Mouse (Mus musculus) macrophage (primary cell): Measurements from ENCODE around the gene Fbxl13. TPM values are rescaled to one million over a fixed set of nuclear protein-coding genes. Genes with fewer than 3 reads are reported as not detected.

Source experiments
- H3K27ac ChIP-seq: fragments of 350-480 bp; formaldehyde crosslinking; 2 replicates; pipeline ENCODE4 v1.9.0; 2021
- H3K36me3 ChIP-seq: fragments of 350-480 bp; formaldehyde crosslinking; 2 replicates; pipeline ENCODE4 v1.9.0; 2021; ENCODE audit errors: inconsistent target
- H3K4me3 ChIP-seq: fragments of 350-480 bp; formaldehyde crosslinking; 2 replicates; pipeline ENCODE4 v1.9.0; 2021; ENCODE audit errors: inconsistent target
- H3K79me2 ChIP-seq: fragments of 350-480 bp; formaldehyde crosslinking; 2 replicates; pipeline ENCODE4 v1.9.0; 2021; ENCODE audit errors: inconsistent target
- WGBS: methylation state at CpG from one replicate; pipeline ENCODE4 v1.1.7; 2026; ENCODE audit warnings: inconsistent platforms; ENCODE audit not compliant: missing documents; 5-methylcytosine and 5-hydroxymethylcytosine counted together
- polyA plus RNA-seq: library from polyadenylated mRNA; stranded (reverse); fragments of 250-400 nt; gene quantifications from 3 replicates; pipeline ENCODE4 v1.2.4, GENCODE M21; 2018; ENCODE audit warnings: inconsistent platforms
- total RNA-seq, 78 experiments: library from RNA; depleted of rRNA; stranded (reverse); fragments of 250-400 nt; gene quantifications; 1 replicate in 9 of 78; 2 replicates in 24 of 78; 3 replicates in 43 of 78; 4 replicates in 2 of 78; pipeline ENCODE4 v1.2.4; 2018; ENCODE audit warnings: inconsistent platforms in 56 of 78

Gene Fbxl13
- total RNA-seq (2018; cell fraction: chromatin; rRNA removed) = not detected
- total RNA-seq (2018; cell fraction: cytosol; rRNA removed) = not detected
- total RNA-seq (2018; cell fraction: nucleus; rRNA removed) = not detected
- polyA plus RNA-seq = not detected in 3 replicates

DNA sequence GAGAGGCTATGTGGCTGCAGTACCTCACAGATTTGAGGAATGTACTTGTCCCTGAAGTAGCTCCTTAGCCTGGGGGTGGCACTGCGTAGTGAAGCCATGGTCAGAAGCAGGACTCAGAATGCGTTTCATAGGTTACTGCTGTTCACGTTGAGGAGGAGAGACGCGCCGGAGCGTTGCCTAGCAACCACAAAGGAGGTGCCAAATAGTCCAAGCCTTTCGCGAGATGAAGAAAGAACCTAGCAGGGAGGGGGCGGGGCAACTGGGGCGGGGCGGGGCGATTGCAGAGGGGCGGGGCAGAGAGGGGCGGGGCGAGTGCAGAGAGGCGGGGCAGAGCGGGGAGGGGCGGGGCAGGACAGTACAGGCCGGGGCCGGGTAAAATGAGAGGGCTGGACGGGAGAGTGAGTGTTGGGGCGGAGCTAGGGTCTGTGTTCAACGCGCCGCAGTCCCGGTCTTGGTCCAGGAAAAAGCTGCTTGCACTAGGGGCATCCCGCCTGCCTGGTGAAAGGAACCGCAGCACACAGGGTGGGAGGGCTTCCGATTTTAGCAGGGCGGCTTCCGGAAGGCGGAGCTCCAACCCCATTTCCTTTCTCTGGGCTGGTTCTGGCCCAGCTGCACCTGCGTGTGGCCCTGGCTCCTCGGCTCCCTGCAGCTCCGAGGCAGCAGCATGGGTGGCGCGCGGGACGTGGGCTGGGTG is at the start of gene Fbxl13, which contains the start of gene Armc10:
Gene Fbxl13, minus strand, starts transcription at position 196 of the 694 bp plus-strand sequence.
Gene Armc10, plus strand, starts transcription at position 375 of the 694 bp plus-strand sequence.
- under 1% methylated on average over 34 of the region's 40 CpGs for WGBS
- no peak within 1 kb of the TSS for H3K27ac ChIP-seq
- H3K36me3 ChIP-seq = peaks cover 20% of the 10 kb centered on the region; the same call in 1 of the 2 replicates
- peaks cover 4% of the 10 kb centered on the region; the same call in 1 of the 2 replicates for H3K79me2 ChIP-seq
- peak within 1 kb of the TSS; percentile 73 for H3K4me3 ChIP-seq

DNA sequence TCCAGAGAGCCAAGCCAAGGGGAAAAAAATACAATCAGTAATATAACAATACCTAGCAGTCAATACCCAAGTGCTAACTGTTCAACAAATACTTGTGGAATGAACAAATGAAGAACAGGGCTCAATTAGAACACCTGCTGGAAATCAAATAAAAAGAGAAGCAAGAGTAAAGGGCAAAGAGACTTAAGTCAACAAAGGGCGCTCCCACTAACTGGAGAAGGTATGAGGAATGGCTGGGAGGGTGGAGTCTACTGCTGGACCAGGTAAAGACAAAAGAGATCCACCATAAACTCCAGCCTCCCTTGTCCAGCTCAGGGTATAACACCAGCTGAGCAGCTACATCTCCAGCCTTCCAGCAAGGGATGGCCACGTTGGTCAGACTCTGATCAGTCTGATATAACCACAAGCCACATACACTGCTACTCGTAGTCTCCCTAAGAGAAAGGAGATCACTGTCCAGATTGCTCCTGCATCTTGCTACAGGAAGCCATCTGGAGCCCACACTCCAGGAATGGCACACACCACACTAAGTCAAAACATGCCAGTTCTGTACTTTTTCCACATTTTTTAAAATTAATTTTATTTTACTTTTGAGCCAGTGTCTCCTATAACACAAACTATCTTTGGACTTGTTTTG is 49.5 kb upstream of the Fbxl13 start:
- 73% methylated on average over 3 of the region's 3 CpGs for WGBS
- Histone ChIP-seq H3K27ac (no peak overlapping the region), H3K4me3 (no peak overlapping the region), H3K36me3 (no peaks in the 10 kb centered on the region), H3K79me2 (no peaks in the 10 kb centered on the region)

DNA sequence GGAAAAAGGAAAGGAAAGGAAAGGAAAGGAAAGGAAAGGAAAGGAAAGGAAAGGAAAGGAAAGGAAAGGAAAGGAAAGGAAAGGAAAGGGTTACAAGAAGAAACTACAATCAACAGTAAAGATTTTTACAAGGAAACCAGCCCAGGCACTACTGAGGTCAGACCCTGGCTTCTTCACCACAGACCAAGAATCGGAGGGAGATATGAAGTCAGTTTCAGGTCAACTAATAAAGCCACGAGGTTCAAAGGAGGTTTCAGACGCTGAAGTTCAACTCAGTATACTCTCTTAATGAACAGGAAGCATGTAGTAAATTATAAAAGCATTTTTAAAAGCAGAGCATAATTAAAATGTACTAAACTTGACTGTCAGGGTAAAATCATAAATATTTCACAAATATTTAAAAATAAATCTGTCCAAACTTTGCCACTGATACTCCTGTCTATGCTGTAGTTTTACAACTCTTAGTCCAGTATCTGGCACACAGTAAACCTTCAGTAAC is 48.0 kb upstream of the Fbxl13 start:
- H3K27ac ChIP-seq = no peak overlapping the region
- H3K4me3 ChIP-seq = no peak overlapping the region
- WGBS = 58% methylated on average over 3 of the region's 3 CpGs
- no peaks in the 10 kb centered on the region for H3K79me2 ChIP-seq
- no peaks in the 10 kb centered on the region for H3K36me3 ChIP-seq

DNA sequence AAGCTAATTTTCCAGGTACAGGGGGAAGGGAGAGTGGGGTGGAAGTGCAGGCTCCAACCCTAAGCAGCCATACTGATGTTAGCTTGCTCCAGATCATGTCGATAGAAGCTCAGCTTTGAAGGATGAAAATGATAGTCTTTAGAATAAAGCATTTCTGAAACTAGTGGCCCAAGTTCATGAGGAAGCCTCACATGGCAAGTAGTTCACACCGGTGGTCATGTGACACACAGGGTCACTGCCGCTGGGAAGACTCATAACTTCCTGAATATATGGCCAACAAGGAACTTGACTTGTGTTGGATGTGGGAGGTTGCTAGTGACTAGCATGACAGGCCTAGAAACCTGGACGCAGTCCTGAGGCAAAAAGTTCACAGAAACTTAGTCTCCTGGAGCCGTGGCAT is 46.8 kb upstream of the Fbxl13 start:
- no peaks in the 10 kb centered on the region for H3K36me3 ChIP-seq
- 76% methylated on average over 4 of the region's 5 CpGs for WGBS
- H3K79me2 ChIP-seq = no peaks in the 10 kb centered on the region
- no peak overlapping the region for H3K4me3 ChIP-seq
- H3K27ac ChIP-seq = peak overlapping the region; percentile 12; the same call in 1 of the 2 replicates

DNA sequence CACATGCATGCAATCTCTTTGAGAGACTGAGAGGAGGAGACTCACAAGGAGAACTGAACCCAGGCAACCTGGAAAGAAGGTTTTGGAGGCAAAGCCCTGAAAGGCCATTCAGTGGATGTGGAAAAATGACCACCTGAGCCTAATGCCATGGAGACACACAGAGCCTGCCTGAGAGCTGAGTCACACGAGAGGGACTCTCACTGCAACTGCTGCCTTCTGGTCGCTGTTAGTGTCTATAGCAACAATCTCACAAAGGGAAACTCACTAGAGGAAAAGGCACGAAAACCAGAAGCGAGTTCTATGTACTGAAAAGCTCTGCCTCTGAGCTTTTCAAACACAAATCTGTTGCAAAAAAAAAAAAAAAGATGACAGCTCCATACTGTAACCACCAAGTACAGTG is 41.6 kb upstream of the Fbxl13 start:
- no peak overlapping the region for H3K4me3 ChIP-seq
- WGBS = 74% methylated on average over 4 of the region's 4 CpGs
- H3K27ac ChIP-seq = no peak overlapping the region
- H3K79me2 ChIP-seq = no peaks in the 10 kb centered on the region
- no peaks in the 10 kb centered on the region for H3K36me3 ChIP-seq

DNA sequence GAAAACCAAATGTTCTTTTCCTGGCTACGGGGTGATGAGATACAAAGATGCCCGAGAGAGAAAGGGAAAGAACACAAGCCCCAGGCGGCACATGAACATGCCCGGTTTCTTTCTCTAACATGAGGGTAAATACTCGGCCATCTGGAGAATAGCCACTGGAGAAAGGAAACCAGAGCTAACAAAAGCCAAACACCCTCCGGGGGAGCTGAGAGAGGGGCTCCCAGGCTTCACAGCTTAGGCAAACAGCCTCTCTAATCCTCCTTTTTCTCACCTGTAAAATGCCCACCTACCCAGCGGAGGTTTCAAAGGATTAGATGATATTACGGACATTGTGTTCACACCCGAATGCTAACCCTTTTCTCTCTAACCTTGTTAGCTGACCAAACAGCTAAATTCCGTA is 39.6 kb upstream of the Fbxl13 start:
- H3K4me3 ChIP-seq = no peak overlapping the region
- H3K36me3 ChIP-seq = no peaks in the 10 kb centered on the region
- WGBS = 90% methylated on average over 10 of the region's 10 CpGs
- no peaks in the 10 kb centered on the region for H3K79me2 ChIP-seq
- no peak overlapping the region for H3K27ac ChIP-seq

DNA sequence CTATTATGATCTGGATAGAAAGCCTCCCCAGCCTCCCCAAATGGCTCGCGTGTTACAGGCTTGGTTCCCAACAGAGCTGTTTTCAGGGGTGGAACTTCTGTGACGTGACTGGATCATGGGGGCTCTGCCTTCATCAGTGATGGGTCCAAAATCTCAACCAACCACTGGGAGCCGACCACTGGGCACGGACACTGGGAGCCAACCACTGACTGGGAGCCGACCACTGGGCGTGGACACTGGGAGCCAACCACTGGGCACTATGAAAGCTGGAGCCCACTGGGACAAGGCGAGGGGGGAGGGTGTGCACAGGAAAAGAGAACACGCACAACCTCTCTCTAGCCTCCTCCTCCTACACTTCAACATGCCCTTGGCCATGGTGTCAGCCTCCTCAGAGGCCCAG is 38.4 kb upstream of the Fbxl13 start:
- Histone ChIP-seq H3K4me3 (no peak overlapping the region), H3K27ac (no peak overlapping the region), H3K79me2 (no peaks in the 10 kb centered on the region), H3K36me3 (no peaks in the 10 kb centered on the region)
- WGBS = 92% methylated on average over 9 of the region's 9 CpGs

DNA sequence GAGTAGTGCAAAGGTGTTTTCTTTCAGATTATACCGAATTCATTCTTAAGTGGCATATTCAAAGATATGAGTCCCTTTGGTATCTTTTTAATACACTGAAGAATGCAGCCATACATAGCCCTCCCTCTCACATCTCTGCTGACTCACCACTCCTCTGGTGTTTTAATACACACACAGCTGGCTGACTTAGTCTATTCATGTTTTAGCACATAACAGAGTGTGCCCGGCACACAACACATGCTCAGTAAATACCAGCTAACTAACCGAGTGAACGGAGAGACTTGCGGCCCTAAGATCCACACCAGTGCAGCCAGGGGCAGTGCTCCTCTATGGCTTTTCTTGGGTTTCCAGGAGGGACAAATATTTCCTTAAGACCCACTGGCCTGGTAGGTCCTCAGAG is 35.5 kb upstream of the Fbxl13 start:
- no peaks in the 10 kb centered on the region for H3K36me3 ChIP-seq
- WGBS = 83% methylated on average over 5 of the region's 5 CpGs
- H3K4me3 ChIP-seq = no peak overlapping the region
- H3K79me2 ChIP-seq = no peaks in the 10 kb centered on the region
- no peak overlapping the region for H3K27ac ChIP-seq

DNA sequence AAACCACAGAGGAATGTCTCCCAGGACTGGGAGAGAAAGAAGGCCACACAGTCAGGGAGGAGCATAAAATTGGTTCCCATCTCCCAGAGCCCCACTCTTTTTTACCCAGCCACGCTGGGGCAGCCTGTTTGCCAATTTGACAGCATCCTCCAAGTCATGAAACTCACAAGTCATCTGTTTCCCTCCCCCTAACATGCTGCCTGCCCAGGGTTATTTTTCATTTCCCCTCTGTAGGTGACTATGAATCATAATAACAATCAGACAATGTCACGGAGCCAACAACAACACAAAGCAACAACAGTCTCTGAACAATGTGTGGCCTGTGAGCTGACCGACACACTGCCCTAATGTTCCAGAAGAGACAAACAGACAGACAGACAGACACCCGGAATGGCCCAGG is 34.6 kb upstream of the Fbxl13 start:
- Histone ChIP-seq H3K36me3 (no peaks in the 10 kb centered on the region), H3K27ac (no peak overlapping the region), H3K4me3 (no peak overlapping the region), H3K79me2 (no peaks in the 10 kb centered on the region)
- 84% methylated on average over 4 of the region's 4 CpGs for WGBS

DNA sequence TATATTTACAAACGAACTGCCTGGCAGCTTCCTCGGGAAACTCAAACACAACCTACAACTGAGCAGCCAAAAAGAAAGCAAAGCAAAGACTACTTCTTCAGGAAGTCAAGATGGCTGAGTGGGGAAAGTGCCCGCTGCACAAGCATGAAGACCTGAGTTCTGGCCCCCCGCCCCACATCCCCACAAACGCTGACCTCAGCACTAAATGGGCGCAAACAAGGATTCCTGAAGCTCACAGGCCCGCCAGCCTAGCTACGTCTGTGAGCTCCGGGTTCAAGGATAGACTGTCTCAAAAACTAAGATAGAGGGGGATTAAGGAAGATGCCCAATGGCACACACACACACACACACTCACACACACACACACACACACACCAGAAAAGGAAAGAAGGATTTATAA is 32.9 kb upstream of the Fbxl13 start:
- no peak overlapping the region for H3K27ac ChIP-seq
- H3K36me3 ChIP-seq = no peaks in the 10 kb centered on the region
- no peaks in the 10 kb centered on the region for H3K79me2 ChIP-seq
- WGBS = 97% methylated on average over 9 of the region's 9 CpGs
- H3K4me3 ChIP-seq = no peak overlapping the region

DNA sequence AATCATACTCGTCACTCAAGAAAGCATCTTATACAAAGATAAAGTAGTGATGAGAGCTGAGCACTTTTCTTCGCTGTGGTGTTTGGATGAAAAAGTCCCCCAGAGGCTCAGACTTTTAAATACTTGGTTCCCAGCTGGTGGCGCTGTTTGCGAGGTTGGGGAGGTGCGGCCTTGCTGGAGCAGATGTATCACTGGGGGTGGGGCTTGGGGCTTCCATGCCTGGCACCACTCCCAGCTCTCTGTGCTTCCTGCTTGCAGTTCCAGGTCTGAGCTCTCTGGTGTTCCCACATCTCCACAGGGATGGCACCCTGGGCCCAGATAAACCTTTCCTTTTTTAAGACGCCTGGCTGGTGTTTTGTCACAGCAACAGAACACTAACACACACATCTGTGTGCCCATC is 32.5 kb upstream of the Fbxl13 start:
- Histone ChIP-seq H3K36me3 (no peaks in the 10 kb centered on the region), H3K27ac (no peak overlapping the region), H3K79me2 (no peaks in the 10 kb centered on the region), H3K4me3 (no peak overlapping the region)
- 90% methylated on average over 6 of the region's 6 CpGs for WGBS

DNA sequence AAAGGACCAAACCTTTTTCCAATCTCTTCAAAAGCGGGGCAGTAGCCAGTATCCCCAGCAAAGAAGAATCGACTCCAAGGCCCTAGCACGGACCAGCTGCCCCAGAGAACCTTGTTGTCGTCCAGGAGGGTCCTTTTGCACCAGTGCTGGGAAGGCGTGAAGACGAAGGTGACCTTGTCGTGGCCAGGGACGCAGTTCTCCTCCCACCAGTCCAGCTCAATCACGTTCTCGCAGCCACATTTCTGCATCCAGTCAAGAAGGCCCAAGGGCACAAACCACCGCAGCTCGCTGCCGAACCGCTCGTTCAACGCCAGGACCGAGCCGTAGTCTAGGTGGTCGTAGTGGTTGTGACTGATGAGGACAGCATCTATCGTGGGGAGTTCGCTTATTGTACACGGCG is 30.1 kb upstream of the Fbxl13 start:
- no peaks in the 10 kb centered on the region for H3K36me3 ChIP-seq
- H3K27ac ChIP-seq = no peak overlapping the region
- H3K79me2 ChIP-seq = no peaks in the 10 kb centered on the region
- no peak overlapping the region for H3K4me3 ChIP-seq
- 96% methylated on average over 20 of the region's 23 CpGs for WGBS

DNA sequence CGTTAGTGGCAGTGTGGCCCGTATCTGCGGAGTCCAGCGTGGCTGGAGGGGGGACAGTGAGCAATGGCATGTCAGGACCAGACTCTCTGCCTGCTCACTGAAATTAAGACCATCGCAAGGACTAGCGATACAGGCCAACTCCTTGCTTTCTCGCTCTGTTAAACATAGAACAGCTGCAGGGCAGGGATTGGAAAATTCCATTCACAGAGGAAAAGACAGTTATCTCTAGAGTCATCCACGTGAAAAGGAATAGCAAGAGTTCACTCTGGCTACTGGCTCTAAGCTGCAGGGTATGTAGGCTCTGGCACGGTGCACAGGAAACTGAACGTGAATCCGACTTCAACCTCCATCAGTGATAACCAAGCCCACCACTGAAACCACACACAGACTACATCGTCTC is 29.6 kb upstream of the Fbxl13 start:
- no peak overlapping the region for H3K27ac ChIP-seq
- no peak overlapping the region for H3K4me3 ChIP-seq
- 95% methylated on average over 12 of the region's 12 CpGs for WGBS
- no peaks in the 10 kb centered on the region for H3K79me2 ChIP-seq
- no peaks in the 10 kb centered on the region for H3K36me3 ChIP-seq

DNA sequence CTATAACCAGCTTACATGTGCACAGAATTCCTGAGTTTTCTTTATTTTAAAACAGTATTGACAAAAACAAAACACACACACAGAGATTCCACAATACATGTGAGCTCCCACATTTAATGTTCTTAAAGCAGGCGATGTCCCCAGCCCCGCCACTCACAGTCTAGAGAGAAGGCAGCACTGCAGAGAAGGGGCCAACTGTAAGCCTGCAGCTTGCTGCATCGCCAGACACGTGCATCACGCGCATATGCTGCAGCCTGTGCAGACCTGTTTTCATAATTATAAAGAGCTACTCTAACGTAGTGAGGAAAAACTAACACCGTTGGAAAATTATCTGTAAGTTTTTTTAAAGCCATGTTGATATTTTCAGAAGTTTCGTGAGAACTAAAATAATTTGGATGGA is 28.3 kb upstream of the Fbxl13 start:
- Histone ChIP-seq H3K36me3 (no peaks in the 10 kb centered on the region), H3K4me3 (no peak overlapping the region), H3K79me2 (no peaks in the 10 kb centered on the region), H3K27ac (no peak overlapping the region)
- WGBS = over 99% methylated on average over 9 of the region's 9 CpGs
